Mouse (Mus musculus) mouse trophoblast stem cell (cell line): ENCODE measurements around the gene Mlycd.
"Not testable (repeated sequence)": the region's sequence is repeated elsewhere in the genome, so short reads cannot be mapped to it uniquely, and the experiment has no call there.

Source experiments
- in situ Hi-C, 2 experiments: fragments of 300-500 bp; cut with MseI, MboI; formaldehyde crosslinking; loops; 2 replicates in 1 of 2; 3 replicates in 1 of 2; pipeline ENCODE4 v1.15.1; 2025

Gene Mlycd

DNA sequence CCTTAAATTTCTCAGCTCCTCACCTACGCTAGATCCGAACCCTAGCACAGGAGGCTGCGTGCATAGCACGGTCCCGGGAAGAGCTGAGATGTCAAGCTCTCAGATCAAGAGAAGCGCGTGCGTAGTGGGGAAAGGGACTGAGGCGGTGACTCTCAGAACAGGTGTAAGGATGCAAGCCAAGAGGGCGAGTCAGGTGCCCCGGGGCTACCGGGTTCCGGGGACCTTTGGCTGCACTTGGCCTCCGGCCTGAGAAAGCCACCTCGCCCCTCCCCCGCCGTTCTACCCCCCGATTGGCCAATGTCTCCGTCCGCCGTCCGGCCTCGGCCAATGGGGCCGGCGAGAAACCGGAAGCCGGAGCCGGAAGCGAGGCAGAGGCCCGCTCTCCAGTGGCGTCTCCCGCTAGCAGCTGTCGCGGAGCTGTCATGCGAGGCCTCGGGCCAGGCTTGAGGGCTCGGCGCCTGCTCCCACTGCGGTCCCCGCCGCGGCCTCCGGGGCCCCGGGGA is at the start of gene Mlycd:
TSS of gene Mlycd (plus strand) at position 355 of the 503 bp plus-strand sequence.
- in situ Hi-C loops = no loop called here

DNA sequence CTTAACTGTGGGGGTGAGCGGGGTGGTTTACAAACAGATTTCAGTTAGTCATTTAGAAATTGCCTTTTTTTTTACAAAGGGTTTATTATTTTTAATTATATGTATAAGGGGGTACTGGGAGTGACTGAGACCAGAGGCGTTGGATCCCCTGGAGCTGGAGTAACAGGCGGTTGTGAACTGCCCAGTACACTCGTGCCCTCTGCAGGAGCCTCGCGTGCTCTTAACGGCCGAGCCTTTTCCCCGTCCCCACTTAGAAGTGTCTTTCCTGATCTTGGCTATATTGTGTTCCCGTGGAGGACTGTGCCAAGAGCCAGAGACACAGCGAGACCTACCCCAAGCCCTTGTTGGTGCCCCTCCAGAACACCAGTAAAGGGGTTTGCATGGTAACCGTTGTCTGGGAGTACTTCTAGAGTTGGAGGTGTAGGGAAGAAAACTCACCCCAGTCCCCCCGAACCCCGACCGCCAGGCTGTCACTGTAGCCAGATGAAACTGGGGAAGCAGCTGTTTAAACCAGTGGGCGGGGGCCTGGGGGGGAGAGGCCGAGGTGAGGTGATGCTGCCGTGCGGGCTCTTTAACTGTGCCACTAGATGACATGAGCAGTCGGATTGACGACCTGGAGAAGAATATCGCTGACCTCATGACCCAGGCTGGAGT is 49.5 kb upstream of the Mlycd start:
- in situ Hi-C loops = loop anchor here in 1 of 2 experiments (5.0 kb wide), 1 partner anchor 33 kb away; no protein-coding TSS in a partner anchor

DNA sequence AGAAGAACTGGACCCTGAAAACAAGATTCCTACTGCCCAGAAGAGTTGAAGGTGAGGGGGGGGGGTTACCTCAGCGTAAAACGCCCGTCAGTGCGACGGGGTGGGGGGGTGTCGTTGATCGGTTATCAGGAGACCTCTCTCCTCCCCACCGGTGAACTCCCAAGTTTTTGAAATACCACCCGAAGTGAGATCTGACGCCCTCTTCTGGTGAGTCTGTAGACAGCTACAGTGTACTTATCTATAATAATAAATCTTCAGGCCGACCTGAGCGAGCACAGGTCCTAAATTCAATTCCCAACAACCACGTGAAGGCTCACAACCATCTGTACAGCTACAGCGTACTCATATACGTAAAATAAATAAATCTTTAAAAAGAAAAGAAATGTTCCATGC is 49.0 kb upstream of the Mlycd start:
- in situ Hi-C loops = loop anchor here in 1 of 2 experiments (5.0 kb wide), 1 partner anchor 33 kb away; no protein-coding TSS in a partner anchor

DNA sequence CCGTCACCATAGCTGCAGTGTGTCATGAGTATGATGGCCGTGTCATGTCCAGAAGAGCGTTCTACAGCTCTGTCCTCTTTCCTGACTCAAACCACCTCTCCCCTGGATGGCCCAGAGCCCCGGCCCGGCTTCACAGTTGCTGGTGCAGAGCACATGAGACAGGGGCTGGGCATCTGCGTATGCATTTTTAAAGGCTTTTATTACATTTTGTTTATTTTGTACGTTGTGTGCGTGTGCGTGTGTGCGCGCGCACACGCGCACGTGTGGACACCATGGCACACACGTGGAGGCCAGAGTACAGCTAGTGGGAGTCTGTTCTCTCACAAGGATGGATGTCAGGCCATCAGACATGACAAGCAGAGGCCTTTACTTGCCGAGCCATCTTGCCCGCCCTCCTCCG is 43.0 kb upstream of the Mlycd start:
- in situ Hi-C loops = no loop called here

DNA sequence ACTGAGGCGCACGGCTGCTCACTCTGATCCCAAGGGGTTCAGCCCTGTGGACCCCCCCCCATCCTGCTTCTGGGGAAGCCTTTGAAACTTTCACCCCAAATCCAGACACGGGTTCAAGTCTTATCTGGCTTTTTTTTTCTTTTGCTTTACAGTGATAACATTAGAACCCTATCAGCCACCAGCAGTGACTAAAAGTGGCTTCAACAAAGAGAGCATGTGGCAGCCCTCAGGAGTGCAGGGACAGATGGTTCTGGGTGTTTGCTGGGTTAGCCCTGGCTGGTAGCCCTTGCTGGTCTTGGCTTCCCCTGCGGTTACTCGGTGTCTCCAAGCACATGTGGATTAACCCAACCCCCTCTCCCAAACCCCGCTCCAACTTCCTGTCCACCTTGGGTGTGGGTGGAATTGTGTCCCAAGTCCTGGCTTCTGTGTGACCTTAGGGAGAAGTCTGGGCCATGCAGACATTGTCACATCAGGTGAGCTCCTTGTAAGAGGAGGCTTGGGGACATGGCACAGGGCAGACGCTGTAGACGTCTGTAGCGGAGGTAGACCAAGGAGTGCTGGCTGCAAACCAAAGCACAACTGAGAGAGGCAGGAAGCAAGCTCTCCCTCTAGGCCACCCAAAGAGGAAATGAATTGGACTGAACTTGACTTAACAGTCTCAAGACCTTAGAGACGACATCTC is 41.6 kb upstream of the Mlycd start:
- in situ Hi-C loops = no loop called here

DNA sequence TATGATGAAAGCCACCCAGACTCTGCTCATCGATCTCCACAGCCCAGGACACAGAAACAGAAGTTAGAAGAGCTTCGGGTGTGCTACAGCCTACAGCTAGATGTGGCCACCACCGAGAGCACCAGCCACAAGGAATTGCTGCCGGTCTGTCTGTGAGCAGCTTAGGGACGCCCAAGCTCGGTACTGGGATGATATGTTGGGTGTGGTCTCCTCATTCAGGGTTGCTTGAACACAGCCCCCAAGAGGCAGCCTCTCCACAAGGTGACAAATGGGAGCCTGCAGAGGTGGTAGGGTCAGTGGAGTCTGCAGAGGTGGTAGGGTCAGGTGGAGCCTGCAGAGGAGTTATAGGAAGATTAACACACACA is 41.0 kb upstream of the Mlycd start:
- in situ Hi-C loops = no loop called here

DNA sequence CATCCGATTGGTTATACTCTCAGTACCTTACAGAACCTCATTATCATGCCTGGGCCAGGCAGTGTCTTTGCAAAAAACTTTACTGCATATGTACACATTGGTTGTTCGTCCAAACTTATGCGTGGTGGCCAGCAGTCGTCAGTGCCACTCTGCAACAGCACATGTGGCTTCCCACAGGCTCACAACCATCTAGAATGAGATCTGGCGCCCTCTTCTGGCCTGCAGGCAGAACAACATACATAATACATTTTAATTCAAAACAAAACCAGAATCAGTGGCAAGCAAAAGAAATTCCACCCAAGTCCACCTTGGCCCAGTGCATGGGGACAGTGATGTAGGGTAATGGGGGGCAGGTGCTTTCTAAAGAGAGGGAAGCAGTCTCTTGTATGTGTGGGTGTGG is 38.0 kb upstream of the Mlycd start:
- in situ Hi-C loops = not testable (repeated sequence)

DNA sequence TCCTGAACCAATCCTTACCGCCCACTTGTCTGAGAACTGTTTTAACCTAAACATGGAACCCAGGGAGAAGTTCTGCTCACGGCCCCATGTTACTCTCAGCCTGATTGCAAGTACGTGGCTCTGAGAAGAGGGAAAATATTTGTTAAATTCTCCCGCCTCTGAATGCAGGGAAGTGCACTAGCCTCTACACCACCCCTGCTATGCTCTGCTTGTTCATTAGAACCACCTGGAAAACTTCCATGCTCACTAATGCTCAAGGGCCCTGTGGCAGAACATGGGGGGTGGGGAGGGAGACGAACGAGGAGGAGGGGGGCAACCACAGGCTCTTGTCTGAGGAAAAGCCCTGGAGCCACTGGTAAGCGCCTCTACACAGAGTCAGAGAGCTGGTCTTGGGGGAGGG is 36.5 kb upstream of the Mlycd start:
- in situ Hi-C loops = no loop called here

DNA sequence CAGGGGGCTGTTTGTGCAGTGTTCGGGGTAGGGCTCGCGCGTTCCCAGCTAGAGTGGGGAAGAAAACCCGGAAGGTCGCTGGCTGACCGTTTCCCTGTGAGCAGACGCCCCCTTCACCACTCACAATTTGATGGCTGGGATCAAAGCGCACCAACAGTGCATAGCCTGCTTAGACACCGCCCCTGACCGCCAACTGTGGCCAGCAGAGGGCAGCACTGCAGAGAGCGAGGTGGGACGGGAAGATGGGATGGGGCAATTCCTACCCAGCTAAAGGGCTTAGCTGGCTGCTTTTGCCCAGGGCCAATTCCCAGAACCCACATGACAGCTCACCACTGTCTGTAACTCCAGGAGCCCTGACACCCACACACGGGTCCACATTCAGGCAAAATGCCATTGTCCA is 35.8 kb upstream of the Mlycd start:
- in situ Hi-C loops = no loop called here

DNA sequence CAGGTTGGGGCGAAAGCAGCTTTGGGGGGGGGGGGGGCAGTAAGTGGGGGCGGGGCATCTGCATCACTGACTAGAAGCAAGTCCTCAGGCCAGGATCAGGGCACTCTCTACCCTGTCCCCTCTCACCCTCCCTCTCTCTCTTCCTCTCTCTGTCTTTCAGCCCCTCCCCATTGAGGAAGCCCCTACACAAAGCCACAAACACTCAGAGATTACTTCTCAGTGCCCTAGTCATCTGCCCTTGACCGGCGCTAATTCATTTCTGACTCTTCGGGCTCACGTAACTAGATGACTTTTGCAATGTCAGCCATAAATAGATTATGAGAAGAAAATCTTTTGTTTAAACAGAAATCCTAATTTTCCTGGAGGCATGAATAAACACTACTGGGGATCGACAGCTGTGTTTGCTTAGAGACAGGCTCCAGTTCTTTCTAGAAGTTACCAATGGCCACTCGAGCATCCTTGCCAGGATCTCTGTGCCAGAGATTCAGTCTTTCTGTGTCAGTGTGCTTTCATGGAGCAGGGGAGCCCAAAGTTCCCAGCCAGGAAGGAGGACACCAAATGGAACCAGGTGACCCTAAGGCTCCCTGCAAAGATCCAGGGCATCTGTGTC is 33.9 kb upstream of the Mlycd start:
- in situ Hi-C loops = no loop called here

DNA sequence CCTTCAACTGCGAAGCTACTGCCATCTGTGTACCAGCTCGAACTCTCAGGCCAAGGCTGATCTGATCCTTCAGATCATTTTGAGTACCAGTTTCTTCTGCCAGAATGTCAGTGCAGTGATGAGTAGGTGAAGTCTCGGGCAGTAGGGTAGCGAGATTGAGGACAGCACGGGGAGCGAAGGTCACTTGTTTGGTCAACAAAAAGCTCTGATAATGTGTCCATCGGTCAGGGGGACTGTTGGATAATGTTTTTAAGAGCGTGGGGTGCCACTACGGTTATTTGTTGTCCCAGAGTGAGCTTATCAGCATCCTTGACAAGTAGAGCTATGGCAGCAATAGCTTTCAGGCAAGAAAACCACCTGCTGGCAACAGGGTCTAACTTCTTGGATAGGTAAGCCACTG is 20.0 kb upstream of the Mlycd start:
- in situ Hi-C loops = not testable (repeated sequence)

DNA sequence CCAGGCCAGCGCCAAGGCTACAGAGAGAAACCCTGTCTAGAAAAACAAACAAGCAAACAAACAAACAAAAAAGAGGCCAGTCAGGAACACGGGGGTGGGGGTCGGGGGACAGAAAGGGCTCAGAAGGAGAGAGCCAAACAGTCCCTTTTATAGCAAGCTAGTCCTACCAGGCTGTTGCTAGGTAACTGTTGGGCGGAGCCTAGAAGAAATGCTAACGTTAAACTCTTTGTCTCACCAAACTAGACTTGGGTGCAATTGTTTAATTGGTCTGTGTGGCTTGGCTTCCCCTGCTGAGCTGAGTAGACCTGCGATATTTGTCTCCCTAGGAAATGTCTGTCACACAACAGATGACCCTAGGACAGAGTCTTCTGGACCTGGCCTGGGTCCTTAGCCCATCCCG is 16.2 kb upstream of the Mlycd start:
- in situ Hi-C loops = no loop called here

DNA sequence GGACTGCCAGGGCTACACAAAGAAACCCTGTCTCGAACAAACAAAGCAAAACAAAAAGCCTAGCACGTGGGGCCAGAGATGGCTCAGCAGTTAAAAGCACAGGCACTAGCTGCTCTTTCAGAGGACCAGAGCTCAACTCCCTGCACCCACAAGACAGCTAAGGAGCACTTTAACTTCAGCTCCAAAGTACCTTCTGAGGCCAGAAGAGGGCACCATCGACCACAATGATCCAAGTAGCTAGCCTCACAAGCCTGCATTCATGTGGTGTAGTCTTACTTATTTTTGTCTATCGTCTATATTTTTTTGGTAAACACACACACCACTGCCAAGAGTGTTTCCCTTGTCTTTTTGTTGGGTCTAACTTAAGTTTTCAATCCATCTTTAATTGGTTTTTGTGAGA is 14.1 kb upstream of the Mlycd start:
- in situ Hi-C loops = loop anchor here (5.0 to 10.0 kb wide), 3 partner anchors 66 to 156 kb away; no protein-coding TSS in a partner anchor

DNA sequence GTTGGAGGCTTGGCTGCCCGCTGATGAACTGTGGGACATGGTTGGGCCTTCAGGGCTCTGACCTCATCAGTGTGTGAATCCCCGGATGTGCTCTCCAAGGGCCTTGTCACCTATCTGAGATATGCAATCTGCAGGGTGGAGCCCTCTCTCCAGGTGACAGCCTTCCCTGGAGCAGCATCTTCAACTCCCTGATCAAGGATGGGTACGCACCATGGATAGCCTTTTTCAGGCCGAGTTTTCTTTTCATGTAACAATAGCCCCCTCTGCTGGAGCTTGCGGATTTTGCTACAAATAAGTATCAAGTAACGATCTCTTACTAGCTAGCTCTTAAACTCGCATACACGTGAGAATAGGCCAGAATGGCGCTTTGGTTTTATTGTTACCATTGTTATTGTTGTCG is 10.2 kb upstream of the Mlycd start:
- in situ Hi-C loops = loop anchor here (5.0 to 10.0 kb wide), 3 partner anchors 70 to 160 kb away; no protein-coding TSS in a partner anchor

DNA sequence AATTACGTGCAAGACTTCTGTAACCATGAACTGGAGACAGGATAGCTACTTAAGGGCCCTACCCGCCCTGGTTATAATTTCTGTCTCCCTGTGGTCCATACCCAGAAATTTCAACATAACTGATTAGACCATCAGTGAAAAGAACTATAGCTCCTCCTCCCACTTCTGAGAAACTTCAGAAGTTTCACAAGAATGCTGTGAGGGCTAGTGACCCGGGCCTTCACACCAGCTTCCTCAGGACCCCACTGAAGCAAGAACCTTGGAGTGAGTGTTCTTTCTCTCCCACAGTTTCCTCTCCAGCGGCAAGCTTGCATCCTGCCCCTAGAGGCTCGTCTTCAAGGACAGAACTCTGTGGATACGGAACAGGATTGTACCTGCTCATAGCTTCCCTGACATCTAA is 8.8 kb upstream of the Mlycd start:
- in situ Hi-C loops = loop anchor here in 1 of 2 experiments (10.0 kb wide), 2 partner anchors 71 to 161 kb away; no protein-coding TSS in a partner anchor

DNA sequence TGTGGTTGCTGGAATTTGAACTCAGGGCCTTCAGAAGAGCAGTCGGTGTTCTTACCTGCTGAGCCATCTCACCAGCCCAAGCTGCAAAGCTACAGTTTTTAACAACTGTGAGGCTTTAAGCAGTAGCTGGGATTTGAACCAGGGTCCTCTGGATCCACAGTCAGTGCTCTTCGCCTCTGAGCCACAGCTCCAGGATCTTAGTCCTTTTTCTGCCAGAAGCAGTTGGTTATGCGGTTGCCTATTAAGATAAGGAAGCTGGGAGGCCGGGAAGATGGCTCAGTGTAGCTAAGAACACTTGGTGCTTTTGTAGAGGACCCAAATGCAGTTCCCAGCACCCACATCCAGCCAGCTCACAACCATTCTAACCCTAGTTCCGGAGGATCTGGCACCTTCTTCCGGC is 7.7 kb upstream of the Mlycd start:
- in situ Hi-C loops = loop anchor here in 1 of 2 experiments (10.0 kb wide), 2 partner anchors 72 to 162 kb away; no protein-coding TSS in a partner anchor

DNA sequence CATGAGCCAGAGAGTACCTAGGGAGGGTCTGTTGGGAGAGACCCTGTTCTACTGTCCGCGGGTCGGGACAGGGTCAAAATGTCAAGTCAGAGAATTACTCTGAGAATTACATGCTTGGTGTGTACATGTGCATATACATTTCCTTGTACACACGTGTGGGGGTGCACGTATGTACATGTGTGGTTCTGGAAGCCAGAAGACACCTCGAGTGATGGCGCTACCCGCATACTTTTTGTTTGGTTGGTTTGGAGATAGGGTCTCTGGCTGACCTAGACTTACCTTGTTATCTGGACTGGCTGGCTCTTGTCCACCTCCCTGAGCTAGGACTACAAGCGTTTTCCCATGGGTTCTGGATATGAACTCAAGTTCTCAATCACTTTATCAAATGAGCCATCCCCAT is 581 bp upstream of the Mlycd start:
- in situ Hi-C loops = no loop called here

DNA sequence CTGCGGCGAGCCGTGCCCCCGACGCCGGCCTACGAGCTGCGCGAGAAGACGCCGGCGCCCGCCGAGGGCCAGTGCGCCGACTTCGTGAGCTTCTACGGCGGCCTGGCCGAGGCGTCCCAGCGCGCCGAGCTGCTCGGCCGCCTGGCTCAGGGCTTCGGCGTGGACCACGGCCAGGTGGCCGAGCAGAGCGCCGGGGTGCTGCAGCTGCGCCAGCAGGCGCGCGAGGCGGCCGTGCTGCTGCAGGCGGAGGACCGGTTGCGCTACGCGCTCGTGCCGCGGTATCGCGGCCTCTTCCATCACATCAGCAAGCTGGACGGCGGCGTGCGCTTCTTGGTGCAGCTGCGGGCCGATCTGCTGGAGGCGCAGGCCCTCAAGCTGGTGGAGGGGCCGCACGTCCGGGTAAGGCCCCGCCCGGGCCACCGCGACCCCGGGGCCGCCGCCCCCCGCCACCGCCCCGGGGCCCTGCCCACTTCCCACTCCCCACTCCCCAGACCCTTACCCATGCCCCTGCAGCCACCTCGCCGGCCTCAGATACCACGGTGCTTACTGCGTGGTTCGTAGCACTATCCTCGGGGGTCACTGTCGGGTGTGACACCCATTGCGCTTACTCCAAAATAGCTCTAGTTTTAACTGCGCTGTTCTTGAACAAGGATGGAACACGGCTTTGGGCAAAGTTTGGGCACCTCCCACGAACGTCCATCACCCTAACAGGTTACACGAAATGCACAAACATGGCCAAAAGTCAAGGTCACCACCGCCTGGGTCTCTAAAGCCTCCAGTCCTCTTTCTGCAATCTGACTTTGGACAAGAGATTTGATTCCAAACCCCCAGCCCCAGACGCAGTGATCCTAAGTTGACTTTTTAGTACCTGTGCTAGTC is 633 bp downstream of the Mlycd start:
- in situ Hi-C loops = no loop called here

DNA sequence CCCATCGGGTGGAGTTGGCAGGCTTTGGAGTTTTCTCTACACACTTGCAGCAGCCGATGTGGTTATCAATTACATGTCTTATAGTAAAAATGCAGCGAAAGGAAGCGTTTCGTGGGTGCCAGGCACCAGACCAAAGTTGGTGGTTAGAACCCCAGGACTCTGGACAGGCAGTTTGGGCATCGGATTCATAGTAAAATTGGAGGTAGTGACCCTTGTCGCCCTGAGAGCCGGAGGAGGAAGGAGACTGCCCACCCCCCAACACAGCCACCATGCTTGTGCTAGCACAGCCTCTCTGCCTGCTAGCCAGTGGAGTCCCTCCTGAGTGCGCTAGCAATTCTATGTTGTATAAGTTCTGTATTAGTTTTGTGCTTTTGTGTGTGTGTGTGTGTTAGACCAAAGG is 3.9 kb downstream of the Mlycd start:
- in situ Hi-C loops = no loop called here

DNA sequence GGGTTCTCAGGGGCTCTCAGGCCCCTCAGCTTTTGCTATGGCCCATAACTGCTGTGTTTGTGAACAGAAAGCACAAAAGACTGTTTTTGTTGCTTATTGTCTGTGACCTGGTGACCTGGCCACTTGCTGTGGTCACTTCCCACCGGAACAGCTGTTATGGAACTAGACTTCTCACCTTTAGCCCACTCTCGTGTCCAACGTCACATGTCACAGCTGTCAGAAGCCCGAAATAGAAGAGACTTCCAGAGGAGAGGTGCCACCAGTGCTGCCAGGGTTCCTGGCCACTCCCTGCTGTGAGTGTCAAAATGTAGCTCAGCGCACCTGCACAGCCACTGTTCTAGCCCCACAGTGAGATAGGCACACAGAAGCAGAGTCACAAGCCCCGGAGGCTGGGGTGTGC is 4.6 kb downstream of the Mlycd start:
- in situ Hi-C loops = no loop called here

DNA sequence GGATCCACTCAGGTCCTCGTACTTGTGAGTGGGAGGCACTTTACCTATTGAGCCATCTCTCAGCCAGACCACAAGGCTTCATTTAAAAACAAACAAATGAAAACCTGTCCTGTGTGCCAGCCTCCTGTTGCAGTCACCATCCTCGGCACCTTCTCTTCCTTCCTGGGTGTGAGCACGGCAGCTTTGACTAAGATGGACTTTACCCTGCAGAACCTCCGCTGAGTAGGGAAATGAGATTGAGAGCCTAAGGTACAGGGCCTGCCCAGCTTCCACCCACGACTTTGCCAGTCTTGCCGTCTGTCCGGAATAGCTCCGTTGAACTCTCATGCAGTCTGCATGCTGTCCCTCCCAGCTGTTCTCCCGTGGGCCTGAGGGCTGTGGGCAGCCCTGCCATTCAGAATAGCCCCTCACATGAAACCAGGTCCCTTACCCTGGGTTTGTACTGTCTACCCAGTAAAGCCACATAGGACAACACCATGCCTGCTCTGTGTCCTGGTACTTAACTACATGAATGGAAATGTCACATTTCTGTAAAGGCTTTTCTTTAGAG is 5.5 kb downstream of the Mlycd start:
- in situ Hi-C loops = no loop called here
